Mouse (Mus musculus) kidney, adult 9 months (tissue): ENCODE data around the gene Erp29.
"Not testable (repeated sequence)": the region's sequence is repeated elsewhere in the genome, so short reads cannot be mapped to it uniquely, and the experiment has no call there.

ENCODE experiments used
- DNase-seq: peaks from one replicate; pipeline ENCODE4 v3.0.0; 2022

The Erp29 gene

DNA sequence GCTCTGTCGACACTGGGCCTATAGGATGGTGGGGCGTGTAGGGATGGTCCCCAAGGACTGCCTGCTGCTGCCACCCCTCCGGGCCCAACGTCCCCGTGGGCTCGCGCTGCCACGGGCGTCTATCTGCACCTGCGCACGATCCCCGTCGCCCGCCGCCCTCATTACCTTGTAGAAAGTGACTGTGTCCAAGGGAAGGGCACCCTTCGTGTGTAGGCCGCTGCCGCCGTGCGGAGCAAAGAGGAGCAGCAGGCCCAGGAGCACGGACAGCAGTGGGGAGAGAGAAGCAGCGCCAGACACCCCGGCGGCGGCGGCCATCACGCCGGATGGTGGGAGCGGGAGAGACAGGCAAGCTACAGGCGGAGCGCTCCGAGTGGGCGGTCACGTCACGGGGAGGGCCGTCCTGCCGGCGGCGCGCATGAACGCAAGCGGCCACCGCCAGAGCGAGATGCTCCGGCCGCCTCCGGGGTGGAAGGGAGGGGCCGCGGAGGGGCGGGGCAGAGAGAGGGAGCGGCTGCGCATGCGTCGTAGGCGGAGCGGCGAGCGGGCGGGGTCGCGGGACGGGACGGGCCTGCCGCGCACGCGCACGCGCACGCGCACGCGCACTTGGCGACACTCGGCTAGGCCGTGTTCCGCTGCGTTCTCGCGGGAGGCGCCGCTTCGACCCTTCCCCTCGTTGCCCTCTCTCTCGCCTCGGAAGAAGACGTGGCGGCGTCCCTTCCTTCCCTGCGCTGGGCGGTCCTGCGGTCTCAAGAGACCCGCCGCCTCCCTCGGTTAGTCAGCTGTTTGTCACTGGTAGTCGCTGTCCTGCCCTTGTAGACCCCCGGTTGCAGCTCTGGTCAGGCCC, at the start of gene Erp29:
TSS of gene Erp29 (minus strand) at position 481 of the 844 bp plus-strand sequence.
- DNase-seq = peak; percentile 98

DNA sequence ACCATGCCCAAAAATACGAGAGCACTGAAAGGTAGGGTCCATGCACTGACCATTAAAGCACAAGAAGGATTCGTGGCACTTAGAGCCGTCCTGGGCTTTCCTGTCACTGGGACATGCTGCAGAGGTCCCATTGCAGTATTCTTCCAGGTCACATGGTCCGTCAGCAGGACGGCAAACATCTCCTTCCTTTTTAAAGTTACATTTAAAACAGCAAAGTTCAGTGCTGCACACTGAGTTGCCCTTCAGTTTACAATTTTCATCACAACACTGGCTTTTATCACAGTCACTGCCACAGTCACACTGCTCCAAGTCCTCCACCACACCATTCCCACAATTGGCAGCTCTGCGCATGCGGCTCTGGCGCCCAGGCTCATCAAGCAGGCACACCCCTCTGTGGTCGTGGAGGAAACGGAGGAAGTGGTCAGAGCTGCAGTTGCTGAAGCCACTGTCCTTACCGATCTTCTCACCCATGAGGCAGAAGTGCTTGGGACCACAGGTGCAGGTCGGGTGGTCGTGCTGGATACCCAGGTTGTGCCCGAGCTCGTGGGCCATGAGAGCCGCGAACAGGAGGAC, 49.2 kb upstream of the Erp29 start:
- not testable (repeated sequence) for DNase-seq

DNA sequence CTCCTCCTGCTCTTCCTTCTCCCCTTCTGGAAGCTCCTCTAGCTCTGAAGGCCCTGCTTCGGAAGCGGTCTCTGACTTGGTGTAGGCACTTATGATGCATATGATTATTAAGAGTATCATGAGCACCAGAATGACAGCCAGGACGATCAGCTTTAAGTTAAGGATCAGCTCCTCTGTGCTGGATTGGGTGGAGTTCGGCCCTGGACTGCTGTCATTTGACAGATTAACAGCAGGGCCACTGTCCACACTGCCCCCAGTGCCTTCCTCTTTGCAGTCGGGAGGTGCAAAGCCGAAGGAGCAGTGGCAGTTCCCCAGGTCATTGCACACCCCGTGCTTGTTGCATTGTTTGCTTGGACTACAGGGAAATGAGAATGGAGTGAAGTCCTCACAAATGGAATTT, 48.4 kb upstream of the Erp29 start:
- no peak for DNase-seq

DNA sequence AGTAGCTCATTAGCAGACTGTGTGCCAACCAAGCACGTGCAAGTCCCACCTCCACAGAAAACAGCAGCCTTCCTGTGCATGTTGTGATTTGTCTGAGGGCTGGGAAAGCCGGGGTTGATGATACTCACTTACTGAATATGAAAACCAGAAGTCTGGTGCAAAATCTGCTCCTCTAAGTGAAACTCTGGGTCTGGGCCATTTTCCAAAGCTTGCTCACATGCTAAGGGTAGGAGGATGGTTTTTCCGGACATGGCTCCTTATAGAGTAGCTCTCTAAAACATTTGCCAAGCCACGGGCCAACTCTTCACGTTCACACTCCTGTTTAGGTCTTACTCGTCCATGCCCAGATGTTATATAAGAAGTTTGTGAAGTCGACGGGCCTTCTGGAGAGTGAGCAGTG, 41.0 kb upstream of the Erp29 start:
- DNase-seq = no peak

DNA sequence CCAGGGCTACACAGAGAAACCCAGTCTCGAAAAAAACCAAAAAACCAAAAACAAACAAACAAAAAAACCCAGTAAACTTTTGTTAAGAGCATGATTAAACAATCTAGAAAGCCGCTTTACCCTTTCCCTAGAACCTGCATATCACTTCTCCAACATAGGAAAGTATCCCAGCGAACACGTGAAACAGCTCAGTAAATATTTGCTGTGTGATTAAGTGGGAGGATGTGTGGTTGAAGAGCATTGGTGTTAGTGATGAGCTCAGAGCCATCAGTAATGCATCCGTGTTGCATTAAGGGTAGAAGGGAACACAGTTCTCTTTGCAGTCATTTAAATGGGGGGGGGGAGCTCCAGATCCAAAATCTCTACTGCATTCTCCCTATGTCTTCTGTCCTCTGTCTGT, 32.5 kb upstream of the Erp29 start:
- DNase-seq = no peak

DNA sequence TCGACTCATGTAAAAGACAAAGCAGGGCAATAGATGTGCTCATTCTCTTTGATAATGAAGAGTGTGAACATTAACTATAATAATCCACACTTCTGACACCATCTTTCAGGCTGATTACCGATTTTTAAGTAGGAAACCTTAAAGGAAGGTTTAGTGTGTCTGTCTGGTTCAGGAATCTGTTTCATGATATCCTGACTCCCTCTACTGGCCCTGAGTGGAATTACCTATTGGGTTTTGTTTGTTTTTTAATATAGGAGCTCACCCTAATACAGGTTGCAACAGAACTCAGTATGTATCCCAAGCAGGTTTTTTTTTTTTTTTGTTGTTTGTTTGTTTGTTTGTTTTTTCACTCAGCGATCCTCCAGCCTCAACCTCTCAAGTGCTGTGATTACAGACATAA, 25.4 kb upstream of the Erp29 start:
- peak; percentile 80 for DNase-seq

DNA sequence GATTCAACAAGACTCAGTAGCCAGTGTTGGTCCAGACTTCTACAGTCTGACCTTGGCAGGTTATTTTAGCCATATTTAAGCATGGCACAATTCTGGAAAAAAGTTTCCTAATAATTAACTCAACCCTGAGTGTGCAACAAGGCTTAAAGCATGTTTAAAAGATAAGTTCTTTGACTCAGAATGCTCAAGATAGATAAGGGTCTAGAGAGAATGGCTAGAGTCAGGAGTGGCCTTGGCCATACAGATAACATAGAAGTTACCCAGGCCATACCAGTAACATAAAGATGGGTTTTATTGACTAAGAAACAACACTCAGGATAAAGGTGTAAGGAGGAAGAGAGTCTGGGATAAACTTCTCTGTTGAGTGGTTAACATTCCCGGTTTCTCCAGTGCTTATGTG, 23.7 kb upstream of the Erp29 start:
- DNase-seq = no peak

DNA sequence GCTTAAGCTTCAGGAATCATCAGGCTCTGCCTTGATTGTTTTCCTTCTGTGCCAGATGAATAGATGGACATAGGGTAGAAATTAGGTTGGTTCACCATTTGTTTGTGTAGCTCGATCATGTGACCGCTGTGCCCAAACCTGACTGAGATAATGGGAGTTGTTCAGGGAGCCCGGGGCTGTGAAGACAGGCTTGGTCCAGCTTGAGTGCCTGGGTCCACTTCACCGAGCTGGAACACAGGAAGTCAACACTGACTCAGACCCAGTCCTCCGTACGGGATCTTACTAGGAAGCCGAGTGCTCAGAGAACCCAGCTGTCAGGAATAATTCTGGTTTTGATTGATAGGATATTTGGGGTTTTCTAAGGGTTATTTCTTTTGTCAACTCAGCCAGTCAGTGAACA, 22.3 kb upstream of the Erp29 start:
- peak; percentile 40 for DNase-seq

DNA sequence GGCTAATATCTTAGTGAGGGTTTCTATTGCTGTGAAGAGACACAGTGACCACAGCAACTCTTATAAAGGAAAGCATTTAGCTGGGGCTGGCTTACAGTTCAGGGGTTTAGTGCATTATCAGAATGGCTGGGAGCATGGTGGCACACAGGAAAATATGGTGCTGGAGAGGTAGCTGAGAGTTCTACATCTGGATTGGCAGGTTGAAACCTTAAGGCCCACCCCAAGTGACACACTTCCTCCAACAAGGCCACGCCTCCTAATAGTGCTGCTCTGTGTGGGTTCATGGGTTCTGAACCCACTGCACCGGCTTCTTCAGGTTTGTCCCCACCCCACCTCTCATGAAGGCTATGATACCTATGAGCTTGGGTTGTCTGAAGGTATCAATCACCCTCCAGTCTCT, 20.1 kb upstream of the Erp29 start:
- no peak for DNase-seq

DNA sequence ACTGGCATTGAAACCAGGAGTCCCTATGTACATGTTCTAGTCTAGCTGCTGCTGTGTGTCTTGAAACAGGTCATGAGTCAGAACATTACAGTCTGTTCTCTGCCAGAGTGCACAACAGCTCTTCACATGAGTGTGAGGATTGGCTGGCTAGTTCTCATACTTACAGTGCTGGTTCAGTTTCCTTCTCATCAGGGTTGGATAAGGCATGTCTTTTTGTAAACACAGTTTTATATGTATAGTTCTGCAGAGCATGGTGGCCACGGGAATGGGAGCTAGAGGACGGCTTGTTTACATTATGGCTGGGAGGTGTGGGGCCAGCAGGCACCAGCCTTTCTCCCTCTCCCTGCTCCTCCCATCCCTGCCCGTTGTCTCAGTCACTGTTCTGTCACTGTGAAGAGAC, 17.3 kb upstream of the Erp29 start:
- no peak for DNase-seq

DNA sequence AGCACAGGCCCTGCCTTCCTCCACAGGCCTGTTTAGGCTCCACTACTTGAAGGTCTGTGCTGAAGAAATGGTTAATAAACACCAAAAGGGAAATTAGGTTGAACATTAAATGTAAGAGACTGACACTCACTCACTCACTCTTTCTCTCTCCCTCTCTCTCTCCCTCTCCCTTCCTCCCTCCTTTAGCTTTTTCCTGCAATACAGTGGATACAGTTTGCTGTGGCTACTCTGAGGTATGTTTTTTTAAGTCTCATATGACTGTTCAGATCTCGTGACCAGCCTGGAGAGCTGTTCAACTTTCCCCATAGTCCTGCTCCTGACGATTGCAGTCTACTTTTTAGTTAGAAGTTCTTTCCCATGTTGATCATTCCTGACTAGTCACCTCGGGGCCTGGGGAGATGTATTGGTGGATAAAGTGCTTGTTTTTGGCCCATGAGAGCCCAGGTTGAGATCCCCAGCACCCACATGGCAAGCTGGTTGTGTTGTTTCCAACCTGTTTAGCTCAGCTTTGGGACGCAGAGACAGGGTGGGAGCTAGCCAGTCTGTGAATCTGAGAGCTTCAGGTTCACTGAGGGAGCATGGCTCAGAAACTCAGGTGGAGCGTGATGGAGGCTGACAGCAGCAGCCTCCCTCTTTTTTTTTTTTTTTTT, 11.4 kb upstream of the Erp29 start:
- DNase-seq = peak; percentile 64

DNA sequence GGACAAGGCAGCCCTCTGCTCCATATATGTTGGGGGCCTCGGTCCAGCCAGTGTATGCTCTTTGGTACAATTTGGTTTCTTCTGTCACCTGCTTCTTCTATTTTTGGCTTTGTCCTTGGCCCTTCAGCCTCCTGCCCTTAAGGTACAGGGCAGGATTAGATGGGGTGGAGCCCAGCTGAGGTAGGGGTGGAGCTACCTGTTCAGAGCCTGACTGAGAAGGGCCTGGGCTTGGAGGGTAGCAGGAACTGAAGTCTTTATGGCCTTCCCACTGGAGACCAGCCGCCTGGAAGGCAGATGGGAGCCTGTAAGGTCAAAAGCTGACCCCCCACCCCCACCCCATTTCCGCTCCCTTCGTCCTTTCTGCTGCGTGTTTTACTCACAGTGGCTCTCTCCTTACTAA, 10.7 kb upstream of the Erp29 start:
- peak; percentile 85 for DNase-seq

DNA sequence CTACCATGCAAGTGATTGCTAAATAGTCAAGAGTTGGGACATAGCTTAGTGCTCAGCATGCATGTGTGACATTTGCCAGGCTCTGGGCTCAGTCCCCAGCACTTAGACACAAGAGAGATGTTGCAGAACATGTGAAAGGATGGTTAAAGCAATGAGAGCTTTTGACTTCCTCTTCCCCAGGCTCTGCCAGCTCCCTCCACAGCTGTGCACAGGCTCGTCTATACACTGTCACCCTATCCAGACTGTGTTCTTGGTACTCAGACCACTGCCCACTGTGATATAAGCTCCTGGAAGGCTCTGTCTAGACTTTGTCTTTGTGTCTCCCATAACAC, 9.8 kb upstream of the Erp29 start:
- no peak for DNase-seq

DNA sequence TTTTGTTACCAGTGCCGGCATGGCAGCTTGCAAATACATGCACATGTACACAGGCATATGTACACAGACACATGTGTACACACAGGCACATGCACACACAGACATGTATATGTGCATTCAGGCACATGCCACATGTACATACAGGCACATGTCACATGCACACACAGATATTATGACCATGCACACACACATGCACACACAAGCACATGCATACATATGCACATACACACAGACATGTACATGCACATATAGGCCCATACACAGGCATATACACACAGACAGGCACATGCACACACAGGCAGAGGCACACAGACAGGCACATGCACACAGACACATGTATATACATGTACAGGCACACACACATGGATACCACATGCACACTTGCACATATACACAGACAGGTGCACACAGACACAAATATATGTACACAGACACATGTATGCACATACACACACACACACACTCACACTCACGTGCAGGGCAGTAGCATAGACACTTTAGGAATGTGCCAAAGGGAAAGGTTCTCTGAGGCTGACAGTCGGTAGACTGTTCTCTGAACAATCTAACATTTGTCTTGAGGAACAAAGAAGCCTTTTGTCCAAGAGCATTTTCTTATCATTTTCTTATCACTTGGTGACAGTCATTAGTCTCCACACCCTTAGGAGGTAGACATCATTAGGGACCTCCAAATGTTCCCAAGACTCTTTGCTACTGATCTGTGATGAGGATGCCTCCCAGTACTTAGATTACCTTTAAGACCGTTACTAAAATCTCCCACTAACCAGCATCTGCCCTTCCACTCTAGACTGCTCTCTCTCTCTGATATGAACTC, 9.2 kb upstream of the Erp29 start:
- DNase-seq = no peak

DNA sequence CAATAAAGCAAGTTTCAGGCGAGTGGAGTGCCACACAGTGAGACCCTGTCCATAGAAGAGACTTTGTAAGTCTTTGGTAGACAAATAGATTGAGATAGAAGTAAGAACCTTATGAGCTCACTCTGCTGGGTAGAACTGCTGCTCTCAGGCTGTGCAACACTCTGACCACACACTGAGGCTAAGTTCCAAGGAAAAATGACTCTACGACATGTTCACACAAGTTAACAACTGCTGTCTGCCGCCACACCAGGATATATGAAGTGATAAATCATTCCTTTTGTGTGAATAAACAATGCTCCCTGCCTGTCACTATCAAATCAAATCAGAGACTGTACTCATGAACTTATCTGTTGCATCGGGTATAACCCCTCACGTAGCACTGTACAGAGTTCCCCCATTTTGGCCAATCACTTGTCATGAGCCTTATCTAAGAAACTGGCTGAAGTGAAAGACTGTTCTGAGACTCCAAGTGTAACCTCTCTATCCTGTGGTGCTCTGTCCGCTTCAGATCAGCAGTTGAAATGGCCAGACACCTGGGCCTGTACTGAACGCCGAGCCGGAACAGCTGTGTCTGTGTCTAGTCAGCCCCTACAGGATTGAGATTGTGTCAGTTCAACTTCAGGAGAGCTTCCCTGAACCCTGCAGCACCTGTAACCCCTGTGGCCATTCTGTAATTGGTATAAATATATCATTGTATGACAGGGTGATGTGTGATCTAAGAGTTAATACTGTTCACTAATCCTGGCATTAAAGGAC, 3.4 kb upstream of the Erp29 start:
- no peak for DNase-seq

DNA sequence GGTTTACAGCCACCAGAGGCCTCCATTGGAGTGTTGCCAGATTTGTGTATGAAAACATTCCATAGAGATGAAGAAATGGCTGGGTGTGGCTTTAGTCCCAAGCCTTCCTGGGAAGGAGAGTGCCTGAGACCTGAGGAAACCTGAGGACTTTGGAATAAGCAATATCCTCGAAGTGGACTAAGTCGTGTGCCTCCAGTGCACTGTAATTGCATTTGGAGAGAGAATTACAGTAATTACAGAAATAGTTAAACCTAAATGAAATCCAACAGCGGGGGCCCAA, 2.1 kb upstream of the Erp29 start:
- DNase-seq = peak; percentile 36

DNA sequence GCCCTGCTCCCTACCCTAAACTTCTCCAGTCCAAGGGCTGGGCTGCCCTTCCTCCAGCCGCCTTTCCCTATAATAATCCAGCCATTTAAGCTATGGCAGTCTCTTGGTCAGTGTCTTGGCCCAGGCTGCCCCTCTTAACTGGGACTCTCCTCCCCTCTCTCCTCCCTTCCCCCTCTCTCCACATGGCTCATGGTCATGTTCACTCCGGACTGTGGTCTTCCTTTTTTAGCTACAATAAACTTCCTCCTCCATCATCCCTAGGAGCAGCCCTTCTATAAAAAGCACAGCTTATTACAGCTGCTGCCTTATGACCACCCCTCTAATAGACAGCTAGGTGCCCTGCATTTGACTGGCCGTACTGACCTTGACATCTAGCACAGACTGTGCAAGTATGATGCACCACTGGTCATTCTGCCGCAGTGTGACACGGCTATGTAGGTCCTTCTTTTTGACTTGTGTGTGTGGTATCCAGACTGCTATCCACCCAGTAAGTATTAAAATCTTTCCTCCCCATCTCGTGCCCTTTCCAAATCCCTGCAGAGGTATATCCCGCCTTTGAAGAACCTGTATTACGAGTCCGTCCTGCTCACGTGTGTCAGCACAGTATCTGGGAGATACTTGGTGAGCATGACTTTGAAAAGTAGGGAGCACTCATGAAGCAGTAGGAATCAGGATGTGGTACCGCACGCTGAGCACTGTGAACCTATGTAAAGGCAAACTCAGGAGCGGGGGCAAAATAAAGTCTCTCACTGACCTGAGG, 1.6 kb upstream of the Erp29 start:
- no peak for DNase-seq

DNA sequence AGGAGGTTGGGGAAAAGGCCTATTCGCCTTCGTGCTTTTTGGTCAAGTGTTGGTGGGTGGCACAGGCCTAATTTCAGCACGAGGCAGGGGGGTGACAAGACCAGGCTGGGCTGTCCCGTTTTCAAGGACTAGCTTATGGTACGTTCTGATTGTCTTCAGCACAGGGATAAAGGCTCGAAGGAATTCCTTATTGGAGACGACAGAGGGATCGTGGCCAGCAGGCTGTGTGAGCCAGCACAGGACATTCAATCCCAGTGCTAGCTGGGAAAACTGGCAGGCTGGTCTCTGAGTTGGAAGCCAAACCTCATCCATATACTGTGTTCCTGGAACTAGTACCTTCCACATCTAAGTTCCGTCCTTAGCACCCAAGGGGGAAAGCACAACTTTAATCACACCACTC, 600 bp upstream of the Erp29 start:
- no peak for DNase-seq

DNA sequence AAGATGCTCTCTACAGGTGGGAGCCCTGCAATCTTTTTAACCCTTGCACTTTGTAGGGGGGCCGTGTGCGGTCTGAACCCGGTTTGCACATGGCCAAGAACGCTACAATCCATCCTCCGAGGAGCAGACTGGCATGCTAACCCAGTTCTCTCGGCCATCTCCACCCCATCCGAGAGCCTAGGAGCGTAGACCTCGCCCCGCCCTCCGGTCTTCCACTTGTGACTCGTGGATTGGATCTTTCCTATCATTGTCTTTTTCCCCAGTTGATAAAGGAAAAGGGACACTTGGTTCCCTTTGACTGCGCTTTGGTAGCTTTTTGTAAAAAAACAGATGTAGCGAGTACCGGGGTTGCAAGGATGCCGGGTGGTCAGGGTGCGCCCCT, 671 bp downstream of the Erp29 start, which contains the start of gene Tmem116:
TSS of gene Tmem116 (plus strand) at position 250 of the 382 bp plus-strand sequence.
- DNase-seq = peak; percentile 46

DNA sequence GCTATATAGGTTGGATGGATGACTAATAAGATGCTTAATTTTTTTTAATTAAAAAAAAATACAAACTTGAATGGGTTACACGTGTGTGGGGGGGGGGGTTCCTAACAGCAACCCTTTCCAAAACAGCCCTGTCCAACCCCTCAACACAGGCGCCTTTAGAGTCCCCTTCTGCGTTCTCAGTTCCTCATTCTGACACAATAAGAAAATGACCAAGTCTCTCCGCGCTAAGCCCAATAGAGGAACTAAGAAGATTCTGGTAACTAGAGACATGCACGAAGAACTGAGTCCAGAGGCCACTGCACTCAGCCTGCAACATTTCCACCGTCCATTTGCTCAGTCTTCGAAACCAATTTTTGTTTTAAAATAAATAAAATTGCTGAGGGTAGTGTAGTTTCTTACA, 1.1 kb downstream of the Erp29 start:
- peak; percentile 32 for DNase-seq

DNA sequence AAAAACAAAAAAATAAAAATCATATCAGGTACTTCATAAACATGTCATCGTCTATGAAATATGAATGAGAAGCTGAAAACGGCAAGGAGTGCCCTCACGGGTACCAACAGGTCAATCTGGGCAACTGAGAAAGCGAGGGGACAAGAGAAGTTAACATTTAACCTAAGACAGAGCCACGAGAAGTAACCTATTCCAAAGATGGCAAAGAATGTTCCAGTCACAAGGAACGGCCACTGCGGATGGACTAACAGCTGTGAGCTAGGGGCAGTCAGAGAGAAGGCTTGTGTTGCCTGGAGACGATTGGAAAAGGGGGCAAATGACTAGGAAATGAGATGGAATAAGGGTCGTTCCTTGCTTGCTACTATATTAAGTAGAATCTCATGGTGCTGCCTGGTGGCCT, 1.8 kb downstream of the Erp29 start:
- DNase-seq = peak; percentile 76

DNA sequence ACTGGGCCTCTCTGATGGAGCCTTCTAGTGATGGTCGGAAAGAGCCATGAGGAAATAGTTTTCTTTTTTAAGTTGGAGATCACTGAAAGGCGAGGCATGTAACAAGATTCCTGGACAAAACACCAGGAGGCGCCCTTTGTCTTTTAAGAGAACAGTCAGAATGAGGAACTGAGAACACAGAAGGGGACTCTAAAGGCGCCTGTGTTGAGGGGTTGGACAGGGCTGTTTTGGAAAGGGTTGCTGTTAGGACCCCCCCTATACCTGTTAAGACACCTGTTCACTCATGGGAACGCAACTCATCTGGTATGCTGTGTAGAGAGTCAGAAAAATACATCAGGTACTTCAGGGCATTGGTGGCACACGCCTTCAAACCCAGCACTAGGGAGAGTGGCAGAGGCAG, 2.3 kb downstream of the Erp29 start:
- DNase-seq = peak; percentile 74
